Mouse (Mus musculus): Measurements from ENCODE around the gene Gm20532.

Gene Gm20532

GRCm38 (mm10) chr2:26596898-26597297 is 10.5 kb downstream of the Gm20532 start:
- DNase-seq (ENCODE audit: low spot score), result no peak

DNA sequence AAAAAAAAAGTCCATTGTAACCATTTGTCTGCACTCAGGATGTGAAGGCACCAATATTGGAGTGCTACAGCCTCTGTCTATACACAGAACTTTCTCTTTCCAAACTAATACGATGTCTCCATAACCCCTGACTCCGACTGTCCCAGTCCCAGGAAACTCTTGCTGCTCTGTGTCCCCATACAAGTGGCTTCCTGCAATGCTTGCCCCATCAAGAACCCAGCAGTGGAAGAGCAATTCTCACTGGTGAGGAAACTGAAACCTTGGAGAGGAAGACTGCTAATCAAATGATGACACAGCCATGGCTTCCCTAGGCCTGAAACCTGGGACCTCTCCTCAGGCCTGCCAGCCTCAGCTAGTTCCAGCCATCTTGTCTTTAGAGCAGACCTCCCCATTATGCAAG is 11.4 kb downstream of the Gm20532 start:
- DNase-seq (ENCODE audit: low spot score), result no peak

GRCm38 (mm10) chr2:26598462-26598861 is 12.0 kb downstream of the Gm20532 start:
- DNase-seq (ENCODE audit: low spot score), result no peak

DNA sequence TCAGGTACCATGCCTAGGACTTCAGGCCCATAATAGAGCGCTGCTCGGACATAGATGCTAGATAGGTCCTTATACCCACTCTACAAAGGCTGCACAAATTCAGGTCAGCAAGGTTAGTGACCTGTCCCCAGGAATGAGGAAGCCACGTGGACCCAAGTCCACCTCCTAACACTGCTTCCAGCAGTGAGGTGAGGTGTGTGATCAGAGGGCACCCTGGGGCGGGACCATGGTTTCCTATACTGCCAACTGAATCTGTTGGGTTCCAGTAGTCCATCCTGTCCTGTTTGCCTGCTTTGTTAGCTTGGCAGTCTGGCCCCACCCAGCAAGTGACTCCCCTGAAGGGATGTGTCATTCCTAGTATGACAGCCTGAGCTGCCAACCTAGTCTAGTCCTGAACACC is 13.5 kb downstream of the Gm20532 start:
- no peak for DNase-seq (ENCODE audit: low spot score)

DNA sequence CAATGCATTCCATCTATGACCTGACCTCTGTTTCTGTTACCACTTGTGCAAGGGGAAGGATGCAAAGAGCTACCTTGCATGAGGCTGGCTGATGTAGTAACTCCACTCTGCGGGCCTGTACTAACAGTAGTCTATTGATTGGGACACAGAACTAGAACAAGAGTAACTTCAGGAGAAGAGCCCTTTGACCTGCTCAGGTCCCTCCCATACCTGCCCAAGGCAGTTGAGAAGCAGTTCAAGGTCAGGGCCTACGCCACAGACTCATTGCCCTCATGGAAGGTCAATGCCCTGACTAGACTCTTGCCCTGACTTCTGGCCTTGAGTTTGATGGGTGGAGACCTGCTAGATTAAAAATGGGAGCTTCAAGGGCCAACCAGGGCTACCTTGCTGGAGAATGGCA is 14.2 kb downstream of the Gm20532 start:
- DNase-seq (ENCODE audit: low spot score), result no peak

DNA sequence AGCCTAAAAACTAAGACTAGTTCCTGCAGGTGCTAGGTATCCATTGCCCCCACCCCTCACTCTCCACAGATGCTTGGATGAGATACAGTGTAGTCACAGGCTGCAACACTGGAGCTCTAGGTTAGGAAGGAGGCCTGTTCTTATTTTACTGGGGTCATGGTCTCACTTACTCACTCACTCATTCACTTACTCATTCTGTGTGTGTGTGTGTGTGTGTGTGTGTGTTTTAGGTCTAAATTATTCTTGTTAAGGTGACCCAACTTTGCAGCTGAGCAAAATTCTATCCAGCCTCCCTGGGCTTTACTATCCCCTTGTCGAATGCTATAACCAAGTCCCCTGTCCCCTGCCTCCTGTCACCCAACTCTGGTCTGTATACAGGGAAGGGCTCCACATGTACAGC is 15.2 kb downstream of the Gm20532 start:
- no peak for DNase-seq (ENCODE audit: low spot score)

- DNase-seq (ENCODE audit: low spot score), result no peak
Measured at GRCm38 (mm10) chr2:26602631-26603030, 16.2 kb downstream of the Gm20532 start.

DNA sequence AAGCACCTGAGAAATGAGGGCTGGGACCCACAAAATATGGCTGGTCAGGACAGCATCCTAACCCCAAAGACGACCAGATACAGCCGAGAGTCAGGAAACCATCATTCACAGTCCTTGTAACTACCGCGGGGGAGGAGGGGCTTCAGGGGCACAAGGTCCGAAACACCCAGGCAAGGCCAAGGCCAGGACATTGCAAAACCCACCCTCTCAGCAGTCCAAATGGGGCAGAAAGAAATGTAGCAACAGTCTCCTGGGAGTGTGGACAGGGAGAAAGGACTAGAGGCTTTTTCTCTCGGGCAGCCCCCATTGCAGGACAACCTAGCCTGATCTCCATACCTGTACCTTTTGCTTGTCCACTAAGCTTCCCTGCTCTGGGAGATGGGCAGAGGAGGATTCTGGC is 16.7 kb downstream of the Gm20532 start:
- no peak for DNase-seq (ENCODE audit: low spot score)

DNA sequence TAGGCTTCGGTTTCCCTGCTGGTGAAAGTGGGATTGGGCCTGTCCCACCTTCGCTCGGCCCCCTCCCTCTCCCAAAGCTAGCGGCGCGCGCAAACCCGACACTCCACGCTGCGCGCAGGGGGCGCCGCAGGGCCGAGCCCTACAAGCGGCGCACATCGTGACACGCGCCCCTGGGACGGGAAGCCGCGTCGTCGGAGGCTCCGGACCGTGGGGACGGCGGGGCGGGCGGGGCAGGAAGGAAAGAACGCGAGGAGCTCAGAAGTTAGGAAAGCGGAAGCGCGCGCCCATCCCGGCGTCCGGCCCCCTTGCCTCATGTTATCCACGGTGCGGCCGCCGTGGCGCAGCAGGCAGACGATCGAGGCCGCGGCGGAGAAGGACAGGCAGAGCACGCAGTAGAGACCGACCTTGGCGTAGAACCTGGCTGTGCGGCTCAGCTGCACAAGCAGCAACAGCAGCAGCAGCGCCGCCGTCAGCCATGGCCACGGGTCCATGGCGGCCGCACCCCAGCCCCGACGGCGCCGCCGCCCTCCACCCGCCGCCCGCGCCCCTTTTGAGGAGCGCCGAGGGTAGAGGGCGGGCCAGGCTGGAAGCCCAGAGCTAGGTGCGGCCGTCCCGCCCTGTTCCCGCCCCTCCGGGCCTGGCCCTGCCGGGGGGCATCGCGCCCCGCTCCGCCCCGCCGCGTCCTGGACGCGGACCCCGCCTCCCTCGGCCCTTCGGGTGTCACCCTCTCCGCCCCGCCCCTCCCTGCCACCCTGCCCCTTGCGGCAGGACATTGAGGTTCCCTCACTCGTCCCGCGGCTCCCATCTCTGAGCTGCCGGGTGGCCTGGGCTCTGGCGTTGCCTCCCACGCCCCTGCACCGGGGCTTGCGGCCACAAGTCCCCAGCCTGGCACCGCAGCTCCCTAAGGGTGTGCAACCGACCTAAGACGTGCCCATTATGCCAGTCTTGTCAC is 17.6 kb downstream of the Gm20532 start, which contains the start of gene Agpat2:
Agpat2 (minus strand) TSS at position 698 of the 952 bp plus-strand sequence.
- no peak for DNase-seq (ENCODE audit: low spot score)

DNA sequence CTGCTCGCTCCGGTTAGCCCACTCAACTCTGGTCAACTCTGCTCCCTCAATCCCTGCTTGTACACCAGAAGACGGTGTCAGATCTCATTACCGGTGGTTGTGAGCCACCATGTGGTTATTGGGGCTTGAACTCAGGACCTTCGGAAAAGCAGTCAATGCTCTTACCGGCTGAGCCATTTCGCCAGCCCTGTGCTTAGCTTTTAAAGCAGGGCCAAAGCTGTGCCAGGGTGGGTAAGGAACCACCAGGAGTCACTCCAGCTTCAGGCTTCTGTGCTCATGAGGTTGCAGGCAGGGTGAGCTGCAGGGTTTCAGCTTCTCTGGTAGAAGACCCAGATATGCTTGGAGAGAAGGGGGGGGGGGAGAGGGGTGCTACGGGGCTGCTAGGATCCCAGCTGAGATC is 18.9 kb downstream of the Gm20532 start:
- DNase-seq (ENCODE audit: low spot score), result no peak

- no peak for DNase-seq (ENCODE audit: low spot score)
Measured at GRCm38 (mm10) chr2:26606579-26606978, 20.1 kb downstream of the Gm20532 start.

DNA sequence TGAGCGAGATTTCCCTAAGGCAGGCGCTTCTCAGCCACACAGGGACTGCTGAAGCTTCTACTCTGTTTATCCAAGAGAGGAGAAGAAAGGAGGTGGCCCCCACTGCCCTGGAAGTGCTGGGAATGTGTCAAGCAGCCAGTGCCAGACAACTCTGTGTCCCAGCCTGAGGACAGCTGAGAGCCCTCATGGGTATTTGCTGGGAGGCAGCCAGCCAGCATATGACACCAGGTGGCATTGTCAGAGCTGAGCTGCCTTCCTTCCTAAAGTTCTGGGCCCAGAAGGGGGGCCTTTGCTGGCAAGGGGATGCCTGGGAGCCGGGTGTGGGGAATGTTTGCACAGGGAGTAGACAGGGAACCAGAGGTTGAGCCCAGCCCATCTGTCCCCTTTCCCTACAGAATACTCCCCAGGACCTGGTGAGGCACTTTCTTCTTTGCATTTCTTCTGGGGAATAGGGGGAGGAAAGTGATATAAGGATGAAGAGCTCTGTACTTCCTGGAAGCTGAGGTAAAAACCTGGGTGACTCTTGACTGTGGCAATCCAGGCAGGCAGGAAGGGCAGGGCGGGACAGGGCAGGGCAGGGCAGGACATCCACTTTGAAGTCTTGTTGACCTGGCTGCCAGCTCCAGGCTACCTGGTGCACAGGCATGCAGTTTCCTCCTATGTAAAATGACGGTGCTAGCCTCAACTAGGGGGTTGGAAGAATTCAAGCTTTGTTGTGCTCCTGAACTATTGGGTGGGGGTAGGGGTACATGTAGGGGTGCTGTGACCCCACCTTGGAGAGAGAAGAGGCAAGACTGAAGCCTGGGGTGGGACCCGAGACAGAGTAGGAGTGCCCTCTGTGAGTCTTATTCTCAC is 20.8 kb downstream of the Gm20532 start:
- DNase-seq (ENCODE audit: low spot score), result no peak

DNA sequence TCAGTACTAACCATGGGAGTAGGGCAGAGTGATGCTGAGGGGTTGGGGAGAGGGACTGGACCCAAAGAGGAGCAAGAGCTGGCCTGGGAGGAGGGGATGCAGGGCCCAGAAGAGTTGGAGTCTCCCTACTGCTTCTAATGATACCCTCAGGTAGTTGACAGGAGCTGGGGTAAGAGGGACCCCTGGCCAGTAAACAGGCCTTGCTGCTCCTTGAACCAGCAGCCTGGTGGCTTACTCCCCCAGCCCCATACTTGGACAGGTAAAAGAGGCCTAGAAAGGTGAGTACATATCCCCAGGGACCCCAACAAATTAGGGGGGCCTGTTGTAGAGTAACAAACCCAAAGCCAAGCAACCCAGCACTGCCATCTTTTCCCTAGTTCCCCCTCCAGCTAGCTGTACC is 22.3 kb downstream of the Gm20532 start:
- no peak for DNase-seq (ENCODE audit: low spot score)

DNA sequence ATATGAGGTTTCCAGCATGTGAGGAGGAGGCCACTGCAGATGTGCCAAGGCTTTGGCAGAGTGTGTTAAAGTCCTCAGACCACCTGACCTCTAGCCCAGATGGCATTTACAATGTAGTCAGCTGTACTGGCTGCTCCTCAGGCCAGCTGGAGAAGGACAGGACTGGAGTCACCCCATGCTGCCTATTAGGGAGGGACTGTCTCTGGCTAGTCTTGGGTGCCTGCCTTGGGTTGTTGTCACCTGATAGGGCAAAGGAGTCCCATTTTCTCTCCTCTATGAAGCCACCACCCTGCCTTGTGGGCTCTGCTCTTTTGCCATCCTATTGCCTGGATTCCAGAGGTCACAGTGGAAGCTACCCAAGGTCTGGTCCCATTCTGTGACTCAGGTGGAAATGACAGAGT is 22.8 kb downstream of the Gm20532 start:
- DNase-seq (ENCODE audit: low spot score), result no peak

DNA sequence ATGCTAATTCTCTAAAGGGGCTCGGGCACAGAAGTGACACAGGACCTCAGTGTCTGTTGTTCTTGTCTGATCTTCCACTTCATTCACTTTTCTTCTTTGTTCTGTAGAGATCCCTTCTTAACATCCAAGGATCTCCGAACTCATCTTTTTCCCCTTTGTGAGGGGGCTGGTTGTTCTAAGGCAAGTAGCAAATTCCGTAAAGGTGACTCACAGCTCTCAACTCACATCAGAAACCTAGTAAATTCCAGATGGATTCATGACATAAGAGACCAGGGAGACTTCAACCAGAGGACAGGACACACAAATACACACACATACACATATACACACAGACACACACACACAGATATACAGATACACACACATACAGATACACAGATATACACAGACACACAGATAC is 24.1 kb downstream of the Gm20532 start:
- DNase-seq (ENCODE audit: low spot score), result no peak

GRCm38 (mm10) chr2:26611054-26611453 is 24.6 kb downstream of the Gm20532 start:
- DNase-seq (ENCODE audit: low spot score), result no peak

GRCm38 (mm10) chr2:26611896-26612295 is 25.5 kb downstream of the Gm20532 start:
- DNase-seq (ENCODE audit: low spot score), result no peak

DNA sequence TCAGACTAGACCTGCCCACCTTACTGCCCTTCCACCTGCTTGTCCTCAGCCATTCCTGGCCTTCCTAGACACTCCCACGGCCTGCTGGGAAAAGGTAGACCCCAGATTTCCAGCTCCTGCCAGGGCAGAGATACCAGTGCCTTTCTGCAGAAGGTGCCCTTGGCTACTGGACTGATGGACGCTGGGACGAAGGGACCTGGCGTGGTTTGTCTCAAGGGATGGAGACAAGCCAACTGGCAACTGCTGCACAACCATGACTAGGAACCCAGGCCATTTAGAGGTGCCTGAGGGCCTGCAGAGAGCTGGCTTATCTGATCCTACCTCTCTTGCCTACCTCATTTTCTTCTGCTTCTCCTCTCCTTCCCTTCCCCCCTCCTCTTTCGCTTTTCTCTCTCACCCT is 28.5 kb downstream of the Gm20532 start:
- no peak for DNase-seq (ENCODE audit: low spot score)

GRCm38 (mm10) chr2:26615459-26616124 is 29.2 kb downstream of the Gm20532 start:
- DNase-seq (ENCODE audit: low spot score), result no peak

GRCm38 (mm10) chr2:26617331-26617730 is 30.9 kb downstream of the Gm20532 start:
- no peak for DNase-seq (ENCODE audit: low spot score)

DNA sequence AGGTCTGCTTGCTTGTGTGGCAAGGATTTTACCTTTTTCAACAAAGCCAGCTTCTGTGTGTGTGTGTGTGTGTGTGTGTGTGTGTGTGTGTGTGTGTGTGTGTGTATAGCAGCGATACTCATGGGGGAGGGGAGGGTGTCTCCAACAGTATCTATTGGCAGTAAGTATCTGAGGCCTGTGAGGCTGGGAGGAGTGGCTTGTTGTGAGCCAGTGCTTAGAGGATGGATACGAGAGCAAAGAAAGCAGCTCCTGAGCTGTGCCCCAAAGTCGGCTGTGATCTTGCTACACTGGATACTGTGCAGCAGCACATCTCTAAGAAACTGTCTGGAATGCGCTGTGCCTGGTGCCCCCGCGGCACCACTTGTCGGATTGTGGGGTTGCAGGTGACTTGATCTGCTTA is 31.5 kb downstream of the Gm20532 start:
- no peak for DNase-seq (ENCODE audit: low spot score)

DNA sequence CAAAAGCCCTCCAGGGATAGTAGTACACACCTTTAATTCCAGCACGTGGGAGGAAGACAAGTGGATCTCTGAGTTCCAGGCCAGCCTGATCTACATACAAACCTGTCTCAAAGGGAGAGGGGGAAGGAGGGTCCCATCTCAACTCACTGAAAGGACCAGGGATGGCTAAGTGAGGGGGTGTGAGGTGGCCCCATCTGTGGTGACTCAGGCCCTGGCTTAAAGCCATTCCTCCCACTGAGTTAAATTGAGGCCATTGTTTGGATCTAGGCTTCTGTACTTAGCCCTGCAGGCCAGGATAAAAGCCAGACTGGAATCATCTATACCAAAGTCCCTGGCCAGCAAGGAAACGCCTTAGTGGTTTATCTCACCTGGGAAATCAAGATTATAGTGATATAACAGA is 34.8 kb downstream of the Gm20532 start:
- DNase-seq (ENCODE audit: low spot score), result no peak
